In the genomic region with DNA sequence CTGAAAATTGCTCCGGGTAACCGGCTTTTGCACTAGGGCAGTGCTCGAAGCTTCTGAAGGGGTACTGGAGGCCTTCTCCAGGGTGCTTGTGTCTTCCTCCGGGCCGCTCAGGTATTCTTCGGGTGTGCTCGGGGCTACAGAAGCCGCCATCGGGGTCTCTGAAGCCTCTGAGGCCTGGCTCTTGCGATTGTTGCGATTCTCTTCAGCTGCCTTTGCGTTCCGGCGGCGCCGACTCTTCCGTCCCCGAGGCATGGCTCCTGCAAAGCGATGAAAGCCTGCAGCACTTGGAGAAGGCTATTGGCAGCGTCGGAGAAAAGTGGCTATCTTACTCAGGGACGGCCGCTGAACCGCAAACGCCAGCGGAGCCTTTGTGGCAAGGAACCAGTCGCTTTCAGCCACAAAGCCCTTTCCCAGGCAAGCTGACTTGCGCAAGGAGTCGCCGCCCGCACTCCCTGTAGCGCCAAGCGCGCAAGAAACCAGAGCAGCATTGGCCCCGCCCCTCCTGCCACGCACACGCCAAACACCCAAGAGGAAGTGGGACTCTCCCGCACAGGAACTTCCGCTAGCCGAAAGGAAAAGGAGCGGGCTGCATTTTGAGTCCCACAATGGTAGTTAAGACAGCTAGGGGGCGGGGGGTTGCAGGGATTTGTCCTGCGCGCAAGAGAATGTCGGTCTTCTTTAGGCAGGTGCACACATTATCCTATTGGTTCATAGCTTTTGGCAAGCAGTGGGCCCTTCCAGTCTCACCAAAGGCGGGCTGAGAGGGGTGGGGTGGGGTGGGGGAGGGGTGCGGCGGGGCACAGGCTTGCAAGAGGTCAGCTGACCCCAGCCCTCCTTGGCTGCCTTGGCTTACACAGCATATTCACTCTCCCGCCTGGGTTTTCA, we compare ENCODE assay signal across 7 mouse cellular contexts. TPM values are rescaled to one million over a fixed set of nuclear protein-coding genes. Genes with fewer than 3 reads are reported as not detected.
DNase-seq lines count a peak whose midpoint lies in the region; ATAC-seq and TF ChIP-seq lines count a peak whose summit lies in the region.

A gene (minus strand): TSS at position 489 of the 885 bp plus-strand sequence.

- H3K9me3 ChIP-seq in embryonic facial prominence, embryonic 12.5 days = no peaks in the 10 kb centered on the region
- H3K9me3 ChIP-seq in midbrain, embryonic 10.5 days (replicated peaks) = no peaks in the 10 kb centered on the region

- 18% methylated on average over 47 of the region's 49 CpGs for WGBS in embryonic facial prominence, embryonic 12.5 days
- 14% methylated on average over 49 of the region's 49 CpGs for WGBS in heart, adult 2 months
- 16% methylated on average over 49 of the region's 49 CpGs for WGBS in midbrain, embryonic 10.5 days
- WGBS in small intestine, adult 2 months = 17% methylated on average over 49 of the region's 49 CpGs

- H3K79me2 ChIP-seq in heart, adult 2 months (replicated peaks; ENCODE audit: control insufficient read depth, insufficient read depth, low read length) = no peaks in the 10 kb centered on the region

- H3K27ac ChIP-seq in embryonic facial prominence, embryonic 12.5 days = peak within 1 kb of the TSS; percentile 91
- H3K27ac ChIP-seq in heart, adult 2 months = peak within 1 kb of the TSS; percentile 63
- H3K27ac ChIP-seq in midbrain, embryonic 10.5 days (replicated peaks) = peak within 1 kb of the TSS; percentile 95
- H3K27ac ChIP-seq in small intestine, adult 2 months (ENCODE audit: insufficient read depth, low read depth, low read length) = 0 out of 2 replicates have a peak within 1 kb of the TSS, but pooled peaks have one; percentile 22

- intact Hi-C loops in heart, adult 2 months (cut with DNase I) = loop anchor here (2.0 kb wide), 1 partner anchor 29 kb away; no protein-coding TSS in a partner anchor
- intact Hi-C loops in left cerebral cortex, postnatal 4 days (cut with DNase I) = no loop called here

- H3K4me2 ChIP-seq in embryonic facial prominence, embryonic 12.5 days (replicated peaks) = peak within 1 kb of the TSS; percentile 50

- peak; percentile 26 to 43 for DNase-seq in adrenal gland, postnatal 4 days (ENCODE audit: low spot score in 2 of 2)
- DNase-seq in heart, adult 2 months = peak; percentile 76 to 84
- peak; percentile 75 for DNase-seq in kidney, adult 18-20 months
- DNase-seq in left cerebral cortex, postnatal 4 days = peak; percentile 89
- peak; percentile 86 for DNase-seq in midbrain, embryonic 10.5 days (ENCODE audit: low spot score)

- no peaks in the 10 kb centered on the region for H3K36me3 ChIP-seq in embryonic facial prominence, embryonic 12.5 days
- H3K36me3 ChIP-seq in heart, adult 2 months (ENCODE audit: control insufficient read depth, insufficient read depth, low read length) = no peaks in the 10 kb centered on the region
- H3K36me3 ChIP-seq in midbrain, embryonic 10.5 days = no peaks in the 10 kb centered on the region
- no peaks in the 10 kb centered on the region for H3K36me3 ChIP-seq in small intestine, adult 2 months (ENCODE audit: control insufficient read depth, insufficient read depth, low read length)

- H3K4me3 ChIP-seq in embryonic facial prominence, embryonic 12.5 days = peak within 1 kb of the TSS; percentile 50
- H3K4me3 ChIP-seq in heart, adult 2 months = peak within 1 kb of the TSS; percentile 48
- peak within 1 kb of the TSS; percentile 66 for H3K4me3 ChIP-seq in midbrain, embryonic 10.5 days
- peak within 1 kb of the TSS; percentile 83 for H3K4me3 ChIP-seq in small intestine, adult 2 months (ENCODE audit: low read depth, low read length)

- H3K27me3 ChIP-seq in embryonic facial prominence, embryonic 12.5 days = peaks cover 10% of the 10 kb centered on the region; the same call in 1 of the 2 replicates
- no peaks in the 10 kb centered on the region for H3K27me3 ChIP-seq in heart, adult 2 months (ENCODE audit: control insufficient read depth, insufficient read depth, low read length)
- peaks cover 52% of the 10 kb centered on the region for H3K27me3 ChIP-seq in midbrain, embryonic 10.5 days (ENCODE audit: low read depth, poor library complexity, severe bottlenecking)
- H3K27me3 ChIP-seq in small intestine, adult 2 months (ENCODE audit: control insufficient read depth, insufficient read depth, low read length) = no peaks in the 10 kb centered on the region

- TF ChIP-seq POLR2A in heart, adult 2 months (IDR thresholded peaks at IDR 0.05; ENCODE audit: insufficient read depth, low read depth, low read length) = peak; percentile 57
- TF ChIP-seq POLR2A in small intestine, adult 2 months (IDR thresholded peaks at IDR 0.05; ENCODE audit: low read depth, low read length) = no peak

- ATAC-seq in embryonic facial prominence, embryonic 12.5 days (ENCODE audit: insufficient number of reproducible peaks, insufficient read depth, low FRiP score, low TSS enrichment) = peak; percentile 91

- no peaks in the 10 kb centered on the region for H3K4me1 ChIP-seq in embryonic facial prominence, embryonic 12.5 days
- H3K4me1 ChIP-seq in heart, adult 2 months (ENCODE audit: control insufficient read depth, insufficient read depth, low read length) = no peaks in the 10 kb centered on the region
- H3K4me1 ChIP-seq in midbrain, embryonic 10.5 days = peaks cover 14% of the 10 kb centered on the region
- H3K4me1 ChIP-seq in small intestine, adult 2 months (ENCODE audit: control insufficient read depth, insufficient read depth, insufficient read length, low read length) = 0 out of 2 replicates have a peak, but pooled peaks cover 3% of the 10 kb centered on the region

- TF ChIP-seq EP300 in heart, adult 2 months (IDR thresholded peaks at IDR 0.05; ENCODE audit: insufficient read depth, low read depth, low read length) = no peak

- H3K9ac ChIP-seq in embryonic facial prominence, embryonic 12.5 days = peak within 1 kb of the TSS; percentile 60
- peak within 1 kb of the TSS; percentile 83 for H3K9ac ChIP-seq in heart, adult 2 months (ENCODE audit: low read depth, low read length)

- TF ChIP-seq CTCF in heart, adult 2 months (IDR thresholded peaks at IDR 0.05) = peak; percentile 18; the same call in 1 of the 2 replicates
- no peak for TF ChIP-seq CTCF in small intestine, adult 2 months (IDR thresholded peaks at IDR 0.05; ENCODE audit: extremely low read depth, insufficient read length, insufficient replicate concordance, low read depth, low read length)

RNA-seq across cellular contexts. Expression of the gene that starts here (rescaled TPM):
- total RNA-seq in adrenal gland, postnatal 4 days (2021) = 10 to 100 TPM; 37.8 to 42.5 TPM
- polyA plus RNA-seq in embryonic facial prominence, embryonic 12.5 days (2016; fragmentation: Nextera tagmentation; extraction: Ambion mirVana) = 58.7 and 62.9 TPM in 2 replicates
- total RNA-seq in heart, adult 2 months (2021) = 10 to 100 TPM; 10.3 to 10.9 TPM
- polyA plus RNA-seq in heart, adult 2 months (2012; rRNA removed) = 4.0 and 5.7 TPM in 2 replicates
- total RNA-seq in left cerebral cortex, postnatal 4 days (2021) = 10 to 100 TPM; 65.2 to 73.0 TPM
- polyA plus RNA-seq in midbrain, embryonic 10.5 days (2016; fragmentation: Nextera tagmentation; extraction: Ambion mirVana) = 95.0 and 109 TPM in 2 replicates
- polyA plus RNA-seq in small intestine, adult 2 months (2012; rRNA removed) = 0.62 and 1.1 TPM in 2 replicates

Comparison
In these comparisons a context has a peak if more than half of its experiments do, and no peak if none do; other contexts are left out.
1. Peak in every context shown above with its lines: DNase-seq, ATAC-seq, H3K4me3 ChIP-seq and H3K27ac ChIP-seq.
2. DNase-seq: peak in every context shown above with its lines; median percentile 89 in left cerebral cortex, postnatal 4 days; 86 in midbrain, embryonic 10.5 days; 80 in heart, adult 2 months; 75 in kidney, adult 18-20 months; 34 in adrenal gland, postnatal 4 days.
3. H3K27ac ChIP-seq: peak in every context shown above with its lines; median percentile 95 in midbrain, embryonic 10.5 days; 91 in embryonic facial prominence, embryonic 12.5 days; 63 in heart, adult 2 months; 22 in small intestine, adult 2 months.